Mouse (Mus musculus) lung, adult 2 months (tissue): ENCODE results near the gene Gm47841.
A peak's percentile ranks its signal among the peaks of the same experiment; 100 is the strongest.

ENCODE experiments used
- CTCF ChIP-seq: fragments of 200-500 bp; IDR thresholded peaks from 2 replicates; pipeline ENCODE4 v1.5.1; 2011; ENCODE audit warnings: mild to moderate bottlenecking, low read length, control low read depth; ENCODE audit not compliant: insufficient read depth
- POLR2A ChIP-seq: fragments of 200-500 bp; IDR thresholded peaks from 2 replicates; pipeline ENCODE4 v1.6.1; 2011; ENCODE audit warnings: low read depth, mild to moderate bottlenecking, control low read depth, low read length, borderline replicate concordance; ENCODE audit errors: extremely low read depth

- peak; percentile 55 for TF ChIP-seq CTCF
- no peak for TF ChIP-seq POLR2A
These were observed 9.0 kb upstream of the Gm47841 start for GRCm38 (mm10) chr15:101056225-101056624.
